Mouse (Mus musculus): Measurements from ENCODE around the gene Smagp.
A peak's percentile ranks its signal among the peaks of the same experiment; 100 is the strongest.
"Not testable (repeated sequence)": the region's sequence is repeated elsewhere in the genome, so short reads cannot be mapped to it uniquely, and the experiment has no call there.

The Smagp gene

GRCm38 (mm10) chr15:100627287-100627686, 9.5 kb downstream of the Smagp start:
- DNase-seq (ENCODE audit: low spot score in 2 of 2) = no peak

GRCm38 (mm10) chr15:100624435-100624834, 12.3 kb downstream of the Smagp start:
- no peak for DNase-seq (ENCODE audit: low spot score in 2 of 2)

GRCm38 (mm10) chr15:100623754-100624153, 13.0 kb downstream of the Smagp start:
- no peak for DNase-seq (ENCODE audit: low spot score in 2 of 2)

DNA sequence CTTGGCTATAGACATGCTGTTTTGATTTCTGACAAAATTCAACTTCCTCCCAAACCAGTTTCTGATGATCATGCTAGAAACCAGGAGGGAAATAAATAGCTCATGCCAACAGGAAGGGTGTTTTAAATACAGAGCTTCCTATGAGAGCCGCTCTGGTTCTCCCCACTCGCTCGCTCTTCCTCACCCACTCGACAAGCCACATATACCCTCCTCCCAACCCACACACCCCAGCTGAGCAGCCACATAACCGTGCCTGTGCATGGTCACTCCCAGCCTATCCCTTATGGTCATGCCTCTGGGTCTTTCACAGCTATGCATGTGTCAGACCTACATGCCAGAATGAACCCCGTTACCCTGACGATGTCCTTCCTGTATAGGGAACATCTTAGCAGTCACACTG, 14.6 kb downstream of the Smagp start:
- DNase-seq (ENCODE audit: low spot score in 2 of 2) = no peak

DNA sequence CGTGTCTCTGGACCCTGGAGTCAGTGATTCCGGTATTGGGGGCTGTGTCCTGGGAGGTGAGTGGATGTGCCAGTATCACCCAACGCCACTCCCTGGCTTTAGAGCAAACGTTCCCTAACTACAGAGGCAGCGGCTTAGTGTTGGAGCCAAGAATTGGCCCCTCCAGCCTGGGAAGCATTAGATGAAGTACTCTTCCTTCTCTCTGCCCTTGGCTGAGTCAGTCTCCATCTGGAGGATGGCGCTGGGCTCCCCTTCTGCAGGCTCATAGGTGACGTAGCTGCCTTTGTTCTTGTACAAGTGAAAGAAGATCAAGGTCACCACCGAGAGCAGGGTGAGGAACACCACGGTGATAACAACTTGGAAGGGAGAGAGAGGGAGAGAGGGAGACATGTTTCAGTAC, 15.1 kb downstream of the Smagp start:
- not testable (repeated sequence) for DNase-seq (ENCODE audit: low spot score in 2 of 2)

- no peak for DNase-seq (ENCODE audit: low spot score in 2 of 2)
These were observed 17.5 kb downstream of the Smagp start for GRCm38 (mm10) chr15:100619200-100619599.

- DNase-seq (ENCODE audit: low spot score in 2 of 2) = no peak
These were observed 20.5 kb downstream of the Smagp start for GRCm38 (mm10) chr15:100616221-100616620.

DNA sequence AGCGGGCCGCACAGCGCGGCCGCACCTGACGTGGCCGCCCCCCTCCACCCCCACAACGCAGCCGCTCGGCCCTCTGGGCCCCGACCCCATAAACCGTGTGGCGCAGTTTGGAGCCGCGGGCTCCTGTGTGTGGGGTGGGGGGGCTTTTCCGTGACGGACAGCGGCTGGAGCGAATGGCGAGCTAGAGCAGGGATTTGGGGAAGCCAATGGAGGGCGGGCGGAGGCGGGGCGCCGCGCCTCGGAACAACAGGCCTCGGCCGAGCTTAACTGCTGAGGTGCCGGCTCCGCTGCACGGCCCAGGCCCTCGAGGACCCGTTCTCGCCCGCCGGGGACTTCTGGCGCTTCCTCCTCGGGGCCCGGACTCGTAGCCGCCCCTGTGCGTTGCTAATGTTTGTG, 20.9 kb downstream of the Smagp start:
- peak; percentile 80 to 88 for DNase-seq (ENCODE audit: low spot score in 2 of 2)

DNA sequence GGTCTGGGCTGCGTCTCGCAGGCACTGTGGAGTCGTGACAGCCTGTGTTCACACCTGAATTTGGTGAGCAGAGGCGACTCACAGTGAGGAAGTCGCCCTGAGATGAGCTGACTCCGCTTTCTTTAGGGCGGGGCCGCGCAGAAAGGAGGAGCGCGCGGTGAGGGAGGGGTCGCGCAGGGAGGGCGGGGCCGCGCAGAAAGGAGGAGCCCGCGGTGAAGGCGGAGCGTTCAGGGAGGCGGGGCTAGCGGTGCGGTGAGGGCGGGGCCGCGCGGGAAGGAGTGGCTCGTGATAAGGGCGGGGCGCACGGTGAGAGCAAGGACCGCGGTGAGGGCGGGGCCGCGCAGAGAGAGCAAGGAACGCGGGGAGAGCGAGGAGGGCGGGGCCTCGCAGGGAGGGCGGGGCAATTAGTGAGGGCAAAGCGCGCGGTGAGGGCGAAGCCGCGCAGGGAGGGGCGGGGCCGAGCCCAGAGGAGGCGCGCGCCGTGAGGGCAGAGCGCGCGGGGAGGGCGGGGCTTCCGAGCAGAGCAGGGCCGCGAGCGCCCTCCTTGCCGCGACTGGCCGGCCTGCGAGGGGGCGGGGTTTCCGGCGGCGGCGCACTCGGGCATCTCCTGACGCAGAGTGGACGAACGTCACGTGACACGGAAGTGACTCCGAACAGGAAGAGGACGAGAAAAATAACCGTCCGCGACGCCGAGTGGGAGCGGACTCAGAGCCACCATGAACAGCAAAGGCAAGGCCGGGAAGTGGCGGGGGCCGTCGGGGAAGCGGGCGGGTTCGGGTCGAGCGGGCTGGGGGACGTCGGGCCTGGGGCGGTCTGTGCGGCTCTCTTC, 21.5 kb downstream of the Smagp start, which contains the start of gene Dazap2:
Gene Dazap2, plus strand, starts transcription at position 354 of the 829 bp plus-strand sequence.
- DNase-seq (ENCODE audit: low spot score in 2 of 2) = peak; percentile 96 to 98

- DNase-seq (ENCODE audit: low spot score in 2 of 2) = peak; percentile 31 to 41
These were observed 22.3 kb downstream of the Smagp start for GRCm38 (mm10) chr15:100614218-100614995.

GRCm38 (mm10) chr15:100613584-100613983, 23.2 kb downstream of the Smagp start:
- peak; percentile 57 to 75 for DNase-seq (ENCODE audit: low spot score in 2 of 2)

GRCm38 (mm10) chr15:100612432-100612831, 24.3 kb downstream of the Smagp start:
- DNase-seq (ENCODE audit: low spot score in 2 of 2) = no peak

DNA sequence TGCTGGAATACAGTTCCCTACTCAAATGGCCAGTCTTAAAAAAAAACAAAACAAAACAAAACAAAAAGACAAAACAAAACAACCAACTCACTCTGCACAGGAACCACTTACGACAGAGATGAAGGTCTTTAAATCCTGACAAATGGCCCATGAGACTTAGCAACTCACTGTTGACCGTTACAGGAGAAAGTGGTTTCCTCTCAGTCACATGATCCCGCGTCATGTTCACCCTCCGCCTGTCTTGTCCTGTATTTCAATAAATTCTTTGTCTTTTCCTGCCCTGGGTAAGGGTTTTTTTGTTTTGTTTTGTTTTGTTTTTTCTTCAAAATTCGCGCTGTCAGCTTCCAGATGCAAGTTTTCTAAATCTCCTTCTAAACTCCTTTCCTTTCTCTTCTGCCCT, 24.8 kb downstream of the Smagp start:
- no peak for DNase-seq (ENCODE audit: low spot score in 2 of 2)

DNA sequence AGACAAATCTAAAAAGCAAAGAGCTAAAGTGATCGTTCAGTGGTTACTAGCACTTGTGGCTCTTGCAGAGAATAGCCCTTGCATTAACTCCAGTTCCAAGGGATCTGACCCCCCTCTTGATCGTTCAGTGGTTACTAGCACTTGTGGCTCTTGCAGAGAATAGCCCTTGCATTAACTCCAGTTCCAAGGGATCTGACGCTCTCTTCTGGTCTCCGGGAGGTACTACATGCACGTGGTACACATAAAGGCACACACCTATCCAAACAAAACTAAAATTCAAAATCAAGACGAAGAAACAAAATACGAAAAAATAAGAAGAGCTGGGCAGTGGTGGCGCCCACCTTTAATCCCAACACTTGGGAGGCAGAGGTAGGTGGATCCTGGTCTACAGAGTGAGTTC, 30.1 kb downstream of the Smagp start:
- not testable (repeated sequence) for DNase-seq (ENCODE audit: low spot score in 2 of 2)

GRCm38 (mm10) chr15:100601669-100602068, 35.1 kb downstream of the Smagp start:
- no peak for DNase-seq (ENCODE audit: low spot score in 2 of 2)

GRCm38 (mm10) chr15:100600696-100601272, 36.0 kb downstream of the Smagp start:
- no peak for DNase-seq (ENCODE audit: low spot score in 2 of 2)

DNA sequence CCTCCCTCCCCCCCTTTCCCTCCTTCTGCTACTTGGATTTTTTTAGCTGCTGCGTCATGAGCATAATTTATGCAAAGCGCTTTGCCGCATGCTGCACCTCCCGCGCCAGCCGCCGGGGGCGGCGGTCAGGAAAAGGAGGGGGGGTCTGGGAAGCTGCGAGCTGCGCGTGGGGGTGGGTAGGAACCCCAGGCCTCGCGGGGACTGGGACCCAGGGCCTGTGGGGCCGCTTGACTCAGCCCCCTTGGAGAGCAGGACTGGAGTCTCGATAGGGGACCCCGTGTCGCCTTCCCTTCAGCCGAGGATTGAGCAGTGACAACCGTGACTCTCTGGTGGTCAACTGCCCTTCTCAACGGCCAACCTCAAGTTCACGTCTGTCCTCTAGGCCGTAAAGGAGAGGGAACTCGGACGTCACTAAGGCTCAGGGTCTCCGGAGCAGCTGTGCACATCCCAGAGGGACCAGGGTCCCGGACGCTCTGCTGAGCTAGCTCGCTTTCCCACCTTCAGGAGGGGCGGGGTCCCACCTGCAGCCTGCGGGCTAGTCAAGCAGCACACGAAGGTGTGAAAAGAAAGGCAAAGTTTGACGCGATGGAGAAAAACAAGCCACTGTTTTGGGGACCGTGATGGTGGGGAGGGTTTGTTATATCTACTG, 36.6 kb downstream of the Smagp start:
- DNase-seq (ENCODE audit: low spot score in 2 of 2) = peak; percentile 30 to 65

DNA sequence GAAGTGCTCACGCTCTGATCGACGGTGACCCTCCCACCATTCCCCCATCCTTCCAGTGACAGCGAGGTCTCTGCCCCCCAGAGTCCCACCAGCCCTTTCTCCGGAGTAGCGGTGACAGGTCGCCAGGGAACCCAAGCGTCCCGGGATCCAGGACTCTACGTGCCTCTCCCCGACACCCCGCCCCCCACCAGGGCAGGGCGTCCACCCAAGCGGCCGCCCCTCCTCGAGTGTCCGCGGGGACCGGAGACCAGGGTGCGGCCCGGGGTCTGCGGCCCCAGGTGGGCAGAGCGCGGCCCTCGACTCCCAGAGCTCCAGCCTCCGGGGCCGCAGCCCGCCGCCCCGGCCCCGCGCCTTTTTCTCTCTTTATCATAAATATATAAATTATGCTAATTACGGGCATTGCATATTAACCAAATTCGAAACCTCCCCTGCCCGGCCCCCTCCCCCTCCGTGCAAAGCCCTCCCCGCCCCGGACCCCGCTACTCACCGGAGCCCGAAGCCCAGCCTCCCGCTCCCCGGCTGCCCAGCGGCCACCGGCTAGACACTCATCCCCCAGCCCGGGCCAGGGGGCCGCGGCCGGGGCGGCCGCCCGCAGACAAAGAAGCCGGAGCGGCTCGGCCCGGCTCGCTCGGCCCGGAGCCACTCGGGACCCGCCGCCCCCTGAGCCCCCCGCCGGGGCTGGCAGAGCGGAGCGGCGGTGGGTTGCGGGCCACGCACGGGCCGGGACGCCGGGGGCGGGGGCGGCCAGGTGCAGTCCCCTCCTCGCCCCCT, 37.3 kb downstream of the Smagp start, which contains the start of gene Pou6f1:
Gene Pou6f1, minus strand, starts transcription at position 709 of the 771 bp plus-strand sequence.
- peak; percentile 46 to 50 for DNase-seq (ENCODE audit: low spot score in 2 of 2)

GRCm38 (mm10) chr15:100598883-100599275, 37.9 kb downstream of the Smagp start:
- DNase-seq (ENCODE audit: low spot score in 2 of 2) = peak; percentile 31 to 42

- DNase-seq (ENCODE audit: low spot score in 2 of 2) = no peak
These were observed 38.4 kb downstream of the Smagp start for GRCm38 (mm10) chr15:100598287-100598882.

- DNase-seq (ENCODE audit: low spot score in 2 of 2) = no peak
These were observed 43.9 kb downstream of the Smagp start for GRCm38 (mm10) chr15:100592817-100593216.
